Mouse (Mus musculus) MEL (cell line): ENCODE data around the gene Txnip. TPM values are rescaled to one million over a fixed set of nuclear protein-coding genes. Genes with fewer than 3 reads are reported as not detected.
"Not testable (repeated sequence)": the region's sequence is repeated elsewhere in the genome, so short reads cannot be mapped to it uniquely, and the experiment has no call there.

Experiments
- DNase-seq: peaks from one replicate; pipeline ENCODE4 v3.0.0; 2011; ENCODE audit warnings: low read depth, low spot score
- H3K27ac ChIP-seq: 2 replicates; pipeline ENCODE4 v1.5.1; 2012; ENCODE audit warnings: low read depth, mild to moderate bottlenecking, control low read depth, low read length, moderate library complexity; ENCODE audit not compliant: control insufficient read depth
- H3K27me3 ChIP-seq, 2 experiments: fragments of 150-350 bp in 1 of 2; sonication (generic) in 1 of 2; 2 replicates each; pipeline ENCODE4 v1.6.1; 2012; ENCODE audit warnings: low read length in 2 of 2, mild to moderate bottlenecking in 2 of 2, improper control_type of control experiment in 1 of 2, moderate library complexity in 1 of 2; ENCODE audit not compliant: insufficient read depth in 2 of 2, control insufficient read depth in 1 of 2
- H3K36me3 ChIP-seq, 2 experiments: 2 replicates each; pipeline ENCODE4 v1.6.1; 2012 to 2014; ENCODE audit warnings: low read length in 2 of 2, improper control_type of control experiment in 1 of 2, inconsistent platforms in 1 of 2, mild to moderate bottlenecking in 1 of 2; ENCODE audit not compliant: insufficient read depth in 2 of 2, control insufficient read depth in 1 of 2
- H3K4me1 ChIP-seq, 2 experiments: fragments of 150-350 bp in 1 of 2; sonication (generic) in 1 of 2; 2 replicates each; pipeline ENCODE4 v1.6.1; 2012; ENCODE audit warnings: low read length in 2 of 2, improper control_type of control experiment in 1 of 2, mild to moderate bottlenecking in 1 of 2; ENCODE audit not compliant: insufficient read depth in 2 of 2, control insufficient read depth in 1 of 2
- H3K4me3 ChIP-seq, 2 experiments: fragments of 150-350 bp in 1 of 2; sonication (generic) in 1 of 2; 2 replicates each; pipeline ENCODE4 v1.5.1; 2012; ENCODE audit warnings: low read depth in 2 of 2, low read length in 2 of 2, mild to moderate bottlenecking in 2 of 2, moderate library complexity in 2 of 2, control low read depth in 1 of 2, improper control_type of control experiment in 1 of 2; ENCODE audit not compliant: control insufficient read depth in 1 of 2, insufficient read depth in 1 of 2
- H3K79me2 ChIP-seq: 2 replicates; pipeline ENCODE4 v1.6.1; 2012; ENCODE audit warnings: mild to moderate bottlenecking, low read length, moderate library complexity; ENCODE audit not compliant: control insufficient read depth, poor library complexity, insufficient read depth
- H3K9ac ChIP-seq: 2 replicates; pipeline ENCODE4 v1.6.1; 2012; ENCODE audit warnings: low read depth, mild to moderate bottlenecking, control low read depth, low read length, moderate library complexity; ENCODE audit not compliant: control insufficient read depth, poor library complexity, severe bottlenecking
- H3K9me3 ChIP-seq: fragments of 150-350 bp; sonication (generic); replicated peaks from 2 replicates; pipeline ENCODE4 v1.6.1; 2012; ENCODE audit warnings: mild to moderate bottlenecking, low read length, improper control_type of control experiment, moderate library complexity; ENCODE audit not compliant: insufficient read depth
- BHLHE40 ChIP-seq: IDR thresholded peaks from 2 replicates; pipeline ENCODE4 v1.6.1; 2012; ENCODE audit warnings: low read depth, mild to moderate bottlenecking, inconsistent platforms, low read length, improper control_type of control experiment, borderline replicate concordance
- CHD2 ChIP-seq: IDR thresholded peaks from 2 replicates; pipeline ENCODE4 v1.6.1; 2011; ENCODE audit warnings: low read length, improper control_type of control experiment
- E2F4 ChIP-seq: IDR thresholded peaks from 2 replicates; pipeline ENCODE4 v1.6.1; 2011; ENCODE audit warnings: low read depth, low read length, improper control_type of control experiment, borderline replicate concordance
- EP300 ChIP-seq, 2 experiments: IDR thresholded peaks; 2 replicates each; pipeline ENCODE4 v1.6.1; 2011; ENCODE audit warnings: improper control_type of control experiment in 2 of 2, low read length in 2 of 2, low read depth in 1 of 2, mild to moderate bottlenecking in 1 of 2
- GABPA ChIP-seq: IDR thresholded peaks from 2 replicates; pipeline ENCODE4 v1.6.1; 2012; ENCODE audit warnings: low read depth, mild to moderate bottlenecking, inconsistent platforms, low read length, improper control_type of control experiment, moderate library complexity
- MAFK ChIP-seq: IDR thresholded peaks from 2 replicates; pipeline ENCODE4 v1.6.1; 2011; ENCODE audit warnings: low read depth, mild to moderate bottlenecking, low read length, improper control_type of control experiment, borderline replicate concordance
- MAX ChIP-seq: IDR thresholded peaks from 2 replicates; pipeline ENCODE4 v1.6.1; 2011; ENCODE audit warnings: low read length, improper control_type of control experiment
- MAZ ChIP-seq: IDR thresholded peaks from 2 replicates; pipeline ENCODE4 v1.6.1; 2012; ENCODE audit warnings: low read depth, mild to moderate bottlenecking, inconsistent platforms, low read length, improper control_type of control experiment
- MEF2A ChIP-seq: IDR thresholded peaks from 2 replicates; pipeline ENCODE4 v1.6.1; 2014; ENCODE audit warnings: low read depth, mild to moderate bottlenecking, inconsistent platforms, low read length, improper control_type of control experiment; ENCODE audit not compliant: poor library complexity, insufficient replicate concordance, severe bottlenecking; ENCODE audit errors: extremely low read depth
- MXI1 ChIP-seq: IDR thresholded peaks from 2 replicates; pipeline ENCODE4 v1.6.1; 2011; ENCODE audit warnings: mild to moderate bottlenecking, low read depth, low read length, improper control_type of control experiment
- MYB ChIP-seq: IDR thresholded peaks from 2 replicates; pipeline ENCODE4 v1.6.1; 2011; ENCODE audit warnings: mild to moderate bottlenecking, low read depth, low read length, improper control_type of control experiment
- NELFE ChIP-seq: IDR thresholded peaks from 2 replicates; pipeline ENCODE4 v1.6.1; 2011; ENCODE audit warnings: low read depth, low read length, improper control_type of control experiment
- NRF1 ChIP-seq: IDR thresholded peaks from 2 replicates; pipeline ENCODE4 v1.6.1; 2014; ENCODE audit warnings: low read depth, mild to moderate bottlenecking, inconsistent platforms, low read length, improper control_type of control experiment, moderate library complexity; ENCODE audit not compliant: poor library complexity, insufficient read depth, severe bottlenecking
- POLR2AphosphoS2 ChIP-seq: IDR thresholded peaks from 2 replicates; pipeline ENCODE4 v1.6.1; 2011; ENCODE audit warnings: low read length, improper control_type of control experiment
- POLR2AphosphoS5 ChIP-seq: IDR thresholded peaks from 2 replicates; pipeline ENCODE4 v1.6.1; 2012; ENCODE audit warnings: low read depth, borderline replicate concordance, mild to moderate bottlenecking, inconsistent platforms, low read length, moderate library complexity, mixed read lengths
- RAD21 ChIP-seq: IDR thresholded peaks from 2 replicates; pipeline ENCODE4 v1.6.1; 2011; ENCODE audit warnings: mild to moderate bottlenecking, low read depth, low read length, improper control_type of control experiment
- RCOR1 ChIP-seq: IDR thresholded peaks from 2 replicates; pipeline ENCODE4 v1.6.1; 2012; ENCODE audit warnings: low read depth, mild to moderate bottlenecking, inconsistent platforms, low read length, improper control_type of control experiment
- SIN3A ChIP-seq: IDR thresholded peaks from 2 replicates; pipeline ENCODE4 v1.6.1; 2012; ENCODE audit warnings: low read length, improper control_type of control experiment, inconsistent platforms
- SMC3 ChIP-seq: IDR thresholded peaks from 2 replicates; pipeline ENCODE4 v1.6.1; 2011; ENCODE audit warnings: low read depth, low read length, improper control_type of control experiment
- TAL1 ChIP-seq: IDR thresholded peaks from 2 replicates; pipeline ENCODE4 v1.6.1; 2012; ENCODE audit warnings: mild to moderate bottlenecking, inconsistent platforms, low read length, moderate library complexity, mixed read lengths
- TCF12 ChIP-seq: IDR thresholded peaks from 2 replicates; pipeline ENCODE4 v1.6.1; 2014; ENCODE audit warnings: low read depth, mild to moderate bottlenecking, inconsistent platforms, low read length, improper control_type of control experiment, moderate library complexity
- UBTF ChIP-seq: IDR thresholded peaks from 2 replicates; pipeline ENCODE4 v1.6.1; 2012; ENCODE audit warnings: low read depth, mild to moderate bottlenecking, inconsistent platforms, low read length, improper control_type of control experiment, moderate library complexity, borderline replicate concordance; ENCODE audit not compliant: insufficient read depth
- USF1 ChIP-seq: IDR thresholded peaks from 2 replicates; pipeline ENCODE4 v1.6.1; 2014; ENCODE audit warnings: low read depth, mild to moderate bottlenecking, inconsistent platforms, low read length, improper control_type of control experiment, moderate library complexity
- ZMIZ1 ChIP-seq: IDR thresholded peaks from 2 replicates; pipeline ENCODE4 v1.6.1; 2012; ENCODE audit warnings: low read depth, mild to moderate bottlenecking, inconsistent platforms, low read length, improper control_type of control experiment, moderate library complexity
- polyA plus RNA-seq, 2 experiments: library from polyadenylated mRNA; stranded (reverse) in 1 of 2; unstranded in 1 of 2; fragments of >175 nt in 1 of 2; fragments of >200 nt in 1 of 2; gene quantifications; 2 replicates each; pipeline versions ENCODE4 v1.2.1 to v1.2.4; 2012; ENCODE audit warnings: low replicate concordance in 2 of 2, low read depth in 1 of 2; ENCODE audit not compliant: insufficient read length in 2 of 2, insufficient read depth in 1 of 2, missing spikeins in 1 of 2
- total RNA-seq: library from RNA; depleted of rRNA; stranded (reverse); fragments of 300-350 nt; gene quantifications from 2 replicates; pipeline ENCODE4 v1.2.3, GENCODE M21; 2012; rRNA removed

Gene Txnip
- total RNA-seq (183 and 191 TPM in 2 replicates), polyA plus RNA-seq (1,000 to 10,000 TPM in 1 of 2 experiments, 100 to 1,000 TPM in 1; 237 to 1,680 TPM)

DNA sequence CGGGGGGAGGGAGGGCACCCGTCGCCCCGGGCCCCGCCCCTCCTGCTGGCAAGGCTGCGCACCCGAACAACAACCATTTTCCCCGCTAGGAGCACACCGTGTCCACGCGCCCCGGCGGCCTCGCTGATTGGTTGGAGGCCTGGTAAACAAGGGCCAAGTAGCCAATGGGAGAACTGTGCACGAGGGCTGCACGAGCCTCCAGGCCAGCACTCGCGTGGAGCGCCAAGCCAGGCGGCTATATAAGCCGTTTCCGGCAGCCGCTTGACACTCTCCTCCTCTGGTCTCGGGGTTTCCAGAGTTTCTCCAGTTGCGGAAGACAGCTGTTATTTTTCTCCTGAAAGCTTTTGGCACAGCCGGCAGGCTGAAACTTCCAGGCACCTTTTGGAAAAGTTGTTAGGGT, at the start of gene Txnip:
TSS of gene Txnip (plus strand) at position 264 of the 400 bp plus-strand sequence.
- peaks cover 15 to 37% of the 10 kb centered on the region in 2 experiments for H3K4me1 ChIP-seq
- peaks cover 45% of the 10 kb centered on the region for H3K79me2 ChIP-seq
- peaks cover 11 to 44% of the 10 kb centered on the region in 2 experiments for H3K36me3 ChIP-seq
- peak within 1 kb of the TSS; percentile 35 to 90 for H3K4me3 ChIP-seq
- H3K9ac ChIP-seq, result peak within 1 kb of the TSS; percentile 86
- DNase-seq, result peak; percentile 100
- TF ChIP-seq EP300 (IDR thresholded peaks at IDR 0.05; ENCODE audit: low read depth in 1 of 2, low read length in 2 of 2) (no peak), USF1 (no peak), POLR2AphosphoS5 (peak; percentile 97), MAFK (no peak), RAD21 (no peak), UBTF (no peak), BHLHE40 (no peak), TCF12 (no peak)
- no peaks in the 10 kb centered on the region for H3K27me3 ChIP-seq
- H3K9me3 ChIP-seq, result no peaks in the 10 kb centered on the region
- H3K27ac ChIP-seq, result peak within 1 kb of the TSS; percentile 98

- not testable (repeated sequence) for DNase-seq, H3K4me3 ChIP-seq, H3K4me1 ChIP-seq, H3K79me2 ChIP-seq, H3K9me3 ChIP-seq, H3K36me3 ChIP-seq, H3K9ac ChIP-seq, H3K27ac ChIP-seq, H3K27me3 ChIP-seq
Measured at GRCm38 (mm10) chr3:96507966-96508365, 49.8 kb upstream of the Txnip start.

- Histone ChIP-seq H3K4me1 (peaks cover 4 to 14% of the 10 kb centered on the region in 2 experiments; a peak in 3 of 4 replicates), H3K9me3 (no peaks in the 10 kb centered on the region)
Measured at GRCm38 (mm10) chr3:96520171-96520570, 37.6 kb upstream of the Txnip start.

More at GRCm38 (mm10) chr3:96520171-96520570, 37.6 kb upstream of the Txnip start:
- DNase-seq, result no peak
- Histone ChIP-seq H3K4me3 (no peak overlapping the region), H3K9ac (no peak overlapping the region), H3K27ac (no peak overlapping the region), H3K36me3 (peaks cover 0 to 13% of the 10 kb centered on the region in 2 experiments; a peak in 2 of 4 replicates), H3K27me3 (peaks cover 0 to under 1% of the 10 kb centered on the region in 2 experiments; a peak in 1 of 4 replicates), H3K79me2 (no peaks in the 10 kb centered on the region)
- no peak for TF ChIP-seq MAFK
- no peak for TF ChIP-seq ZMIZ1
- TF ChIP-seq RAD21, result no peak
- no peak for TF ChIP-seq MXI1
- TF ChIP-seq SMC3, result no peak
- no peak for TF ChIP-seq TAL1
- TF ChIP-seq MYB, result no peak
- no peak for TF ChIP-seq RCOR1
- no peak for TF ChIP-seq MEF2A
- no peak for TF ChIP-seq MAX
- TF ChIP-seq E2F4, result no peak
- TF ChIP-seq NRF1, result no peak
- TF ChIP-seq MAZ, result no peak
- no peak for TF ChIP-seq NELFE
- TF ChIP-seq CHD2, result no peak
- no peak for TF ChIP-seq POLR2AphosphoS2
- no peak for TF ChIP-seq SIN3A
- no peak for TF ChIP-seq GABPA
- no peak for TF ChIP-seq UBTF
- TF ChIP-seq, all 39 proteins: peak for 0
